Mouse (Mus musculus) C2C12 (cell line): Measurements from ENCODE around the gene Hirip3.

Experiments
- CTCF ChIP-seq: IDR thresholded peaks from one replicate; pipeline ENCODE4 v1.5.1; 2011; ENCODE audit not compliant: control insufficient read depth, insufficient read depth, insufficient read length
- MAX ChIP-seq: IDR thresholded peaks from one replicate; pipeline ENCODE4 v1.6.1; 2011; ENCODE audit warnings: mild to moderate bottlenecking, control low read depth
- MYOD1 ChIP-seq: IDR thresholded peaks from one replicate; pipeline ENCODE4 v1.6.1; 2011; ENCODE audit warnings: low read depth; ENCODE audit not compliant: control insufficient read depth, insufficient read length
- MYOG ChIP-seq: IDR thresholded peaks from one replicate; pipeline ENCODE4 v1.6.1; 2011; ENCODE audit not compliant: control insufficient read depth, insufficient read length; ENCODE audit errors: extremely low read depth
- USF1 ChIP-seq: IDR thresholded peaks from one replicate; pipeline ENCODE4 v1.6.1; 2011; ENCODE audit warnings: low read depth, mild to moderate bottlenecking, control low read depth, moderate library complexity

- TF ChIP-seq CTCF (no peak), MYOD1 (no peak), USF1 (no peak), MYOG (no peak), MAX (no peak)
These were observed 5.8 kb downstream of the Hirip3 start for GRCm38 (mm10) chr7:126867534-126867933.
